Mouse (Mus musculus): ENCODE measurements around the gene Polr1c. TPM values are rescaled to one million over a fixed set of nuclear protein-coding genes. Genes with fewer than 3 reads are reported as not detected.

Gene Polr1c
- polyA plus RNA-seq, 1 experiment, result 125 TPM

DNA sequence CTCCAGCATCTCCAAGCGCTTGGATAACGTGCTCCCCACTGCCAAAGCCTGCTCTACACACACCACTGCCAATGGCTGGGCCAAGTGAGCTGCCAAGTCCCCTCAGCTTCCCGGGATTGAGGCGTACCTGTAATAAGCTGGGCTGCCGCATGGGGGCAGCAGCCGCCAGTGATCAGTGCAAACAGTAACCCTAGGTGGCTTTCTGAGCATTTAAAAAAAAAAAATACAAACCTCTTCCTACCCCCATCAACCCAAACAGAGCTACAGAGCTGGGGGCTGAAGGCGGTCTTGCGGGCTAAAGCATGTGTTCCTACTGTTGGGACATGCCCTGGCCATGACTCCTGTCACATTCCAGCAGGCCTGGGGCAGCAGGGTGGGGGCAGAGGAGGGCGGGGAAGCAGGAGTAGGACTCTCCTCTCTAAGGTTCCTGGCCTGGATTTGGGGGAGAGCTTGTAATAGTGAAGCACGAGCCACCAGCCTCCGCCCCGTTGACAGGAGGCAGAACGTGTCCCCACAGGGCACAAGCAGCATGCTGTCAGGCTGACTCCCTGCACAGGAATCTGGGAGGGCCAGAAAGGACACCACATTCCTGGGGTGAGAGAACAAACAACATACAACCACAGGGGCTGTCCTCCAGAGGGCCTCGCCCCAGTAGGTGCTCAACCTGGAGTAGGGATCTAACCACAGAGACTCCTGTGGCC lies 18.2 kb upstream of the Polr1c start:
- Histone ChIP-seq H3K36me3 (ENCODE audit: control insufficient read depth, insufficient read depth) (peaks cover 74% of the 10 kb centered on the region), H3K79me2 (ENCODE audit: control insufficient read depth, insufficient read depth) (peaks cover 81% of the 10 kb centered on the region), H3K27me3 (ENCODE audit: control insufficient read depth, insufficient read depth, insufficient read length) (no peaks in the 10 kb centered on the region), H3K79me3 (ENCODE audit: low read depth) (peaks cover 47% of the 10 kb centered on the region), H3K4me3 (ENCODE audit: insufficient read depth, poor library complexity, severe bottlenecking) (no peak overlapping the region), H3ac (ENCODE audit: control insufficient read depth, insufficient read length, low read depth) (peak overlapping the region; percentile 38)
- peak; percentile 67 for TF ChIP-seq CTCF (IDR thresholded peaks at IDR 0.05; ENCODE audit: control insufficient read depth, insufficient read depth, insufficient read length)
- TF ChIP-seq MYOD1 (IDR thresholded peaks at IDR 0.05; ENCODE audit: control insufficient read depth, insufficient read length, low read depth), result peak; percentile 14
- TF ChIP-seq MAX (IDR thresholded peaks at IDR 0.05), result peak; percentile 96
- TF ChIP-seq USF1 (IDR thresholded peaks at IDR 0.05; ENCODE audit: low read depth), result no peak
- TF ChIP-seq FOSL1 (IDR thresholded peaks at IDR 0.05; ENCODE audit: insufficient read depth, low read length, poor library complexity, severe bottlenecking), result no peak
- TF ChIP-seq MYOG (IDR thresholded peaks at IDR 0.05; ENCODE audit: control insufficient read depth, extremely low read depth, insufficient read length), result no peak
- no peak for TF ChIP-seq CEBPB (IDR thresholded peaks at IDR 0.05; ENCODE audit: low read depth)

DNA sequence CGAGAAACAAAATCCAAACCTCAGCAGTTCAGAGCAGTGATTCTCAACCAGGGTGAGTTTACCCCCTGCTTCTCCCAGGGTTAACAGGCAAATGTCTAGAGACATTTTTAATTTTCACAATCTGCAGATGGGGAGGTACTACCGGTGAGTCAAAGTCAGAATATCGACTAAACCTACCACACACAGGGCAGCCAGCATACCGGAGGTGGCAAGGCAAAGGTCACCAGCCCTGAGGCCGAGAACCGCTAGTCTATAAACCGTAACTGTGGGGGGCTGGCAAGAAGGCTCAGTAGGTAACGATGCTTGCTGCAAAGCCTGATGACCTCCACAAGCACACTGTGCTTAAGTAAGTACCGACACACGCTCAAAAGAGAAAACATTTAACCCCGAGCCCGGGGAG lies 17.6 kb upstream of the Polr1c start:
- Histone ChIP-seq H3K79me3 (ENCODE audit: low read depth) (peaks cover 41% of the 10 kb centered on the region), H3K79me2 (ENCODE audit: control insufficient read depth, insufficient read depth) (peaks cover 76% of the 10 kb centered on the region), H3K36me3 (ENCODE audit: control insufficient read depth, insufficient read depth) (peaks cover 72% of the 10 kb centered on the region), H3K27me3 (ENCODE audit: control insufficient read depth, insufficient read depth, insufficient read length) (no peaks in the 10 kb centered on the region), H3ac (ENCODE audit: control insufficient read depth, insufficient read length, low read depth) (peak overlapping the region; percentile 38), H3K4me3 (ENCODE audit: insufficient read depth, poor library complexity, severe bottlenecking) (no peak overlapping the region)
- no peak for TF ChIP-seq MAX (IDR thresholded peaks at IDR 0.05)

DNA sequence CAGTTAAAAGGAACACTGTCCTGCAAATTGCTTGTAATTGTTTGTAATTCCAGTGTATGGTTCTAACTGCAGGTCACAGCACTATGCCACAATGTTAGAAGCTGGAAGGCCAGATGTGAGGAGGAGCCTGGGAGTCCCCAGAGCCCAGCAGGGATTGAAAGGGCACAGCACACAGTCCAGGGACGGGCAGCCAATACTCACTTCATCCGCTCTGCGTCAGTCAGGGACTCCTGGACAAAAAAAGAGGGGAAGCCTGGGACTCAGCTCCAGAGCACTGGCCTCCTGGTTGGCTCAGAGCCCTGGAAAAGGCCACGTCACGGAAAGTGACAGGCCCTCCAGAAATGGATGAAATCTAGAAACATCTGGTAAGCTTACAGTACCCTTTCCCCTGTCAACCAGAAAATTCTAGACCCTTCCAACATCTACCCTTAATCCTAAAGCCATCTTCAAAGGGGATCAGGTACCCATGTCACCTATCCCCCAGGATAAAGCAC lies 14.4 kb upstream of the Polr1c start:
- TF ChIP-seq MYOD1 (IDR thresholded peaks at IDR 0.05; ENCODE audit: control insufficient read depth, insufficient read length, low read depth) (no peak), CTCF (IDR thresholded peaks at IDR 0.05; ENCODE audit: control insufficient read depth, insufficient read depth, insufficient read length) (no peak), USF1 (IDR thresholded peaks at IDR 0.05; ENCODE audit: low read depth) (no peak), CEBPB (IDR thresholded peaks at IDR 0.05; ENCODE audit: low read depth) (no peak), FOSL1 (IDR thresholded peaks at IDR 0.05; ENCODE audit: insufficient read depth, low read length, poor library complexity, severe bottlenecking) (no peak), MYOG (IDR thresholded peaks at IDR 0.05; ENCODE audit: control insufficient read depth, extremely low read depth, insufficient read length) (no peak), MAX (IDR thresholded peaks at IDR 0.05) (no peak)

DNA sequence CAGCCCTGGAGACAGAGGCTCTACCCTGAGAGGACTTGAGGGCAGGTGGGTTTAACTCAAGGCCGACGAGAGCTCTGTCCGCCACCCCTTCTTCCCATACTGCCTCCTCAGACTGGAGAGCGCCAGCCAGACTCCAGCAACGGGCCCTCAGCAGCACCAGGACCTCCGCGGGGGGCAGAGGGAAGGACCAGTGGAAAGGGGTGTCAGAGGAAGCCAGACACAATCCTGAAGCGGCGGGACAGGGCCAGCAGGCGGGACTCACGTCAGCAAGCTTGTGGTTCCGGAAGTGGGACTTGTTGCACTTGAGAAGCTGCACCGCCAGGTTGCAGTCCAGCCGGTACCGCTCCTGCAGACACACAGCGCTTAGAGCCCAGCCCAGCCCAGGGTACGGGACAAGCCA lies 11.8 kb upstream of the Polr1c start:
- no peak overlapping the region for H3K4me3 ChIP-seq (ENCODE audit: insufficient read depth, poor library complexity, severe bottlenecking)
- H3K79me2 ChIP-seq (ENCODE audit: control insufficient read depth, insufficient read depth), result peaks cover 23% of the 10 kb centered on the region
- TF ChIP-seq MYOG (IDR thresholded peaks at IDR 0.05; ENCODE audit: control insufficient read depth, extremely low read depth, insufficient read length) (no peak), CTCF (IDR thresholded peaks at IDR 0.05; ENCODE audit: control insufficient read depth, insufficient read depth, insufficient read length) (no peak), CEBPB (IDR thresholded peaks at IDR 0.05; ENCODE audit: low read depth) (no peak), MYOD1 (IDR thresholded peaks at IDR 0.05; ENCODE audit: control insufficient read depth, insufficient read length, low read depth) (no peak), MAX (IDR thresholded peaks at IDR 0.05) (no peak), USF1 (IDR thresholded peaks at IDR 0.05; ENCODE audit: low read depth) (no peak), FOSL1 (IDR thresholded peaks at IDR 0.05; ENCODE audit: insufficient read depth, low read length, poor library complexity, severe bottlenecking) (no peak)
- peaks cover 83% of the 10 kb centered on the region for H3K36me3 ChIP-seq (ENCODE audit: control insufficient read depth, insufficient read depth)
- no peak overlapping the region for H3ac ChIP-seq (ENCODE audit: control insufficient read depth, insufficient read length, low read depth)
- H3K27me3 ChIP-seq (ENCODE audit: control insufficient read depth, insufficient read depth, insufficient read length), result no peaks in the 10 kb centered on the region
- H3K79me3 ChIP-seq (ENCODE audit: low read depth), result peaks cover 3% of the 10 kb centered on the region

More for the DNA sequence above, 14.4 kb upstream of the Polr1c start:
- Histone ChIP-seq H3K4me3 (ENCODE audit: insufficient read depth, poor library complexity, severe bottlenecking) (no peak overlapping the region), H3ac (ENCODE audit: control insufficient read depth, insufficient read length, low read depth) (no peak overlapping the region), H3K79me2 (ENCODE audit: control insufficient read depth, insufficient read depth) (peaks cover 43% of the 10 kb centered on the region), H3K79me3 (ENCODE audit: low read depth) (peaks cover 13% of the 10 kb centered on the region), H3K36me3 (ENCODE audit: control insufficient read depth, insufficient read depth) (peaks cover 90% of the 10 kb centered on the region), H3K27me3 (ENCODE audit: control insufficient read depth, insufficient read depth, insufficient read length) (no peaks in the 10 kb centered on the region)

DNA sequence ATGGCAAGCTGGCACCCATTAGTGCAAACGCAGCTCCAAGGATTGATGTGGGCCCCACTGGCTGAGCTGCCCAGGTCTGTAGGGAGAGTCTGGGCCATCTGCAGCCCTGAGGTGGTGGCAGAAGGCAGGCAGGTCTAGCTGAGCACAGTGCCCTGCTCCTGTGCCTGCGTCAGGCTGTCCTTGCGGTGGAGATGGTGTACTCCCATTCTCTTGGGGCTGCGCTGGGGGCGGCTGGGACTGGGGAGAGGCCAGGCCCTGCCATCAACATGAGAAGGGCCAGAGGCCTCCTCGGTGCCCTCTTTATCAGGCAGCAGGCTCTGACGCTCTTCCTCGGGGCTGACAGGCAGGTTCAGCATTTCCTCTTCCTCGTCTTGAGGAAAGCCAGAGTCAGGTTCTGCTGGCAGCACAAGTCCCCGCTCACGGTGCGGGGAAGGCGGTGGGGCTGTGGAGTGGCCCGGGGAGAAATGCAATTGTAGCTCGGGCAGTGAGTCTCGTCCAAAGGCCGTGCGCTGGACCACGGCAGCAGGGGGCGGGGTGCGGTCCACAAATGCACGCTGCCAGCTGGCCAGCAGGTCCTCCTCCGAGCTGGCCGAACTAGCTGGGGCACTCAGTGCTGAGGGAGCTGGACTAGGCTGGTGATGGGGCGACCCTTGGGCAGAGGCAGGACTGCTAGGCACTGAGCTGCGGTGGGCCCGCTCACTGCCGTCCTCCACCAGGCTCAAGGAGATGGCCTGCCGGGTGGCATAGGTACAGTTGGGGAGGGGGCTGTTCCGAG lies 10.6 kb upstream of the Polr1c start:
- Histone ChIP-seq H3K36me3 (ENCODE audit: control insufficient read depth, insufficient read depth) (peaks cover 71% of the 10 kb centered on the region), H3ac (ENCODE audit: control insufficient read depth, insufficient read length, low read depth) (no peak overlapping the region)

More for the DNA sequence above, 10.6 kb upstream of the Polr1c start:
- Histone ChIP-seq H3K79me3 (ENCODE audit: low read depth) (no peaks in the 10 kb centered on the region), H3K4me3 (ENCODE audit: insufficient read depth, poor library complexity, severe bottlenecking) (no peak overlapping the region), H3K79me2 (ENCODE audit: control insufficient read depth, insufficient read depth) (peaks cover 11% of the 10 kb centered on the region), H3K27me3 (ENCODE audit: control insufficient read depth, insufficient read depth, insufficient read length) (no peaks in the 10 kb centered on the region)
- TF ChIP-seq MYOG (IDR thresholded peaks at IDR 0.05; ENCODE audit: control insufficient read depth, extremely low read depth, insufficient read length), result no peak
- no peak for TF ChIP-seq CTCF (IDR thresholded peaks at IDR 0.05; ENCODE audit: control insufficient read depth, insufficient read depth, insufficient read length)
- TF ChIP-seq MAX (IDR thresholded peaks at IDR 0.05), result no peak
- no peak for TF ChIP-seq FOSL1 (IDR thresholded peaks at IDR 0.05; ENCODE audit: insufficient read depth, low read length, poor library complexity, severe bottlenecking)
- no peak for TF ChIP-seq MYOD1 (IDR thresholded peaks at IDR 0.05; ENCODE audit: control insufficient read depth, insufficient read length, low read depth)
- no peak for TF ChIP-seq USF1 (IDR thresholded peaks at IDR 0.05; ENCODE audit: low read depth)
- no peak for TF ChIP-seq CEBPB (IDR thresholded peaks at IDR 0.05; ENCODE audit: low read depth)

Measured in C2C12 (cell line).